Mouse (Mus musculus) colon, adult 2 months (tissue): ENCODE results near the gene Gnat2. TPM values are rescaled to one million over a fixed set of nuclear protein-coding genes. Genes with fewer than 3 reads are reported as not detected.

Experiments
- polyA plus RNA-seq: library from polyadenylated mRNA; depleted of rRNA; stranded (reverse); fragments of >200 nt; gene quantifications from 2 replicates; pipeline ENCODE4 v1.2.3, GENCODE M21; 2012; rRNA removed

Gnat2 gene
- polyA plus RNA-seq, result 2.2 and 2.3 TPM in 2 replicates

DNA sequence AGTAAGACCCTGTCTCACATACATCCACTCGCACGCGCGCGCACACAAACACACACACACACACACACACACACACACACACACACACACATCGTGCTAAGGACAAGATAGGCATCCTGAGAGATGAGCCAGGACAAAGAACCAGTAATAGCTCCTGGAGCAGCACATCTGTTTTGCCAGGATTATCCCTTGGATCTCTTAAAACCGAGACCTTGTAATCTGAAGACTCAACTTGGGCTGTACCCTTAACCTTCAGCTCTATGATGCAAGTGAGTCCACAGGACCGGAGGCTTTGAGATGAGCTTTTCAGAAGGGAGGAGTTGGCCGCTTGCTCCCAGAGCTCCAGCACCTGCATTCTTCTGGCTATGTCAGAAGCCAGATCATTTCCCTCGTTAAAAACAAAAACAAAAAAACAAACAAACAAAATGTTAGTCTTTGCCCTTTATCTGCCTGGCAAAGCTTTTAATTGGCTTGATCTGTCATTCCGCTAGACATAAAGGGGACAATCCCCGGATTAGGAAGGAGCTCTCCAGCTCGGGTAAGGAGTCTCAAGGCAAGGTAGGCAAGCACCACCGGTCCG lies at the start of gene Gnat2:
TSS of gene Gnat2 (plus strand) at position 254 of the 580 bp plus-strand sequence.

DNA sequence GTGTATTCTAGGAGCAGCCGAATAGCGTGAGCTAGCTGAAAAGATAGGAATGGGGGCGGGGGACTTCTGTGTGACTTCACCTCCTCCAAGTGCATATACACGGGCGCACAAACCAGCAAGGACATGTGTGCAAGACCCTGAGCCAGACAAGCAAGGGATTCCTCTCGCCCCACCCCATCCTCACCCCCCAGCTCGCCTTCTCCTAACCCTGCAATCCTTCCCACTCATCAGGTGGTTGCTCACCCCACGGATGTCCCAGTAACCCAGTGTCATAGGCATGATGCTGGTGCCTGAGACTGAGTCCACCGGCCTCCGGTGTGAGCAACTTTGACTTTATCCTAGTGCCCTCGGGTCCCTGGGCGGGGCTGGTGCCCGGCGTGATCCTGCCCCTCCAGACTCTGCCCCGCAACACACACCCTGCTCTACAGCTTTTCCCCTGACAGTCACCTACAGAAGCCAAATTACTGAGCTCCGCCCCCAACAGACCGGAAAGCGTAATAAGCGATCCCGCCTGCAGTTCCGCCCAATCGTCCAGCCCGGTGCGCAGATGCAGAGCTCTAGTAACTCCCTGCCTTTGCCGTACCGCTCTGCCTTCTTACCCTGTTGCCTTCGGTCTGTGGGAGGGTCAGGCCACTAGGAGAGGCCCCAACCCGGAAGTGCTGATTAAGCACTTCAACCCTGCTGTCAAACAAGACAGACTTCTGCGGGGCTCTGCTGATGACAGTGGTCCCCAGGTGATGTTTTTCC lies 48.0 kb upstream of the Gnat2 start, which contains the start of gene Gstm4:
TSS of gene Gstm4 (minus strand) at position 501 of the 747 bp plus-strand sequence.

DNA sequence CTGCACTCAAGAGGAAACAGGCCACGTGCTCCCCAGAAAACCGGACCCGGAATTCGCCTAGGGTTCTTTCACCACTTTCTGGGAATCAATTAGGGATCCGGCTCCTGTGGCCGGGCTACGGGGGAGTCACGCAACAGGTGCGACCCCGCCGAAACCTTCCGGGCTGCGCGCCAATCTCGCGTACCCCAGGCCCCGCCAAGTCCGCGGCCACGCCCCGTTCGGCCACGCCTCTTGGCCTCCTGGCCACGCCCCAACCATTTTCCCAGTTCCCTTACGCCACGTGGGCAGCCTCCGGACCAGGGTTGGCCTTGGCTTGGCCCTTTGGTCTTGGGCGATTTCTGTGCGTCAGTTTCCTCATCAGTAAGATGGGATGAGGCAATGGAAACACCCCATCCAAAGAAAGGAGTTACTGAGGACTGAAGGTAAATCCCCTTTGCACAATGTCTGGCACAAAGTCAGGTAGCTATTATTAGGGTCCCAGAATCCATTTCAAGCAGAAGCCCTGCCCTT lies 6.1 kb upstream of the Gnat2 start, which contains the start of gene Ampd2:
TSS of gene Ampd2 (minus strand) at position 182 of the 510 bp plus-strand sequence.

DNA sequence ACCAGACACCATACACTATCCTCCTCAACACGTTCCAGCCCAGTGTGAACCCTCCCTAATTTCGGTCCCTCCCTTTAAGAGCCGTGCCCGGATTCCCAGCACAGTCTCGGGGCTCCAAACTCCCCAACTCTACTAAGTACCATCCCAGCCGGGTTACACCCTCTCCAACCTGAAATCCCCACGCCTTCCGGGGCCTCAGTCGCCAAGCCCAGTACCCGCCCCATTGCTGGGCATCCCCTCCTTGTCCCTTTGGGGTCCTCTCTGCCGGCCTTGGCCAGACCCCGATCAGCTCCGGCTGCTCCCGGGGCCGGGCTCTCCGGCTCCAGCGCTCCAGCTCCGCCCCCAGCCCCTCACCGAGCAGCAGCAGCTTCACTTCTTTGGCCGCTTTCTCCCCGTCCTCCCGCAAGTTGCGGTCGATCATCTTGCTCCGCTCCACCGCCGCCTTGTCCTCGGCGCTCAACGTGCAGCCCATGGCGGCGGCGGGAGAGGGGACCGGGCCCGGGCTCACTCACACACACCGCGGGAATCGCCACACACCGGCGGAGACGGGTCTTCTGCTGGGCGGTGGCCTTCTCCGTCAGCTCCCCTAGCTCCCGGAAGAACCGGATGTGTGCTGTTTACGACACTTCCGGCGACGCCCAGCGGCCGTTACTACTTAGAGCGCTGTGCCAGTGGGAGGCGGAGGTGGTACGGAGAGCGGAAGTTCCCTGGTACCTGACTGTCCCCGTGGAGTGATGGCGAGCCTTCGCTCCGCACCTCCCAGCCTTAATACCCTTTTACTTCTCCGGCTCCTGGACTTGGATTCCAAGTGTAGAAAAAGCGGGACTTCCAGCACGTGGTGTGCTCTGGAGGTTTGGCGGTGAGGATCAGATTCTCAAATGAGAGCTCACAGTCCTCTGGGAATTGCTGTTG lies 53.2 kb downstream of the Gnat2 start, which contains the start of gene Gnai3:
TSS of gene Gnai3 (minus strand) at position 613 of the 912 bp plus-strand sequence.

Other genes with a start within 250 kb of the Gnat2 start
- gene Eps8l3, start 215.6 kb upstream of the Gnat2 start, polyA plus RNA-seq, result 190 and 210 TPM in 2 replicates
- gene Gstm5, start 197.0 kb upstream of the Gnat2 start, polyA plus RNA-seq, result 22.4 and 26.3 TPM in 2 replicates
- 10.9 and 11.1 TPM in 2 replicates for gene Gstm7, start 161.0 kb upstream of the Gnat2 start, polyA plus RNA-seq
- 7.4 and 10.8 TPM in 2 replicates for gene Gstm6, start 149.0 kb upstream of the Gnat2 start, polyA plus RNA-seq
- 36.5 and 50.1 TPM in 2 replicates for gene Gstm3, start 123.5 kb upstream of the Gnat2 start, polyA plus RNA-seq
- gene Gstm2, start 106.3 kb upstream of the Gnat2 start, polyA plus RNA-seq, result 102 and 107 TPM in 2 replicates
- 766 and 864 TPM in 2 replicates for gene Gstm1, start 74.8 kb upstream of the Gnat2 start, polyA plus RNA-seq
- gene Gstm4, start 47.9 kb upstream of the Gnat2 start, polyA plus RNA-seq, result 12.6 and 14.9 TPM in 2 replicates
- 141 and 154 TPM in 2 replicates for gene Ampd2, start 6.1 kb upstream of the Gnat2 start, polyA plus RNA-seq
- gene Gnai3, start 53.4 kb downstream of the Gnat2 start, polyA plus RNA-seq, result 15.0 and 19.4 TPM in 2 replicates
- 0.07 and 0.09 TPM in 2 replicates for gene Gpr61, start 62.1 kb downstream of the Gnat2 start, polyA plus RNA-seq
- gene Amigo1, start 93.5 kb downstream of the Gnat2 start, polyA plus RNA-seq, result 34.4 and 35.8 TPM in 2 replicates
- 10.4 and 13.1 TPM in 2 replicates for gene Cyb561d1, start 108.4 kb downstream of the Gnat2 start, polyA plus RNA-seq
- gene Atxn7l2, start 118.1 kb downstream of the Gnat2 start, polyA plus RNA-seq, result 5.9 and 7.4 TPM in 2 replicates
- 0.66 and 0.67 TPM in 2 replicates for gene Sypl2, start 133.9 kb downstream of the Gnat2 start, polyA plus RNA-seq
- gene Psma5, start 164.1 kb downstream of the Gnat2 start, polyA plus RNA-seq, result 22.6 and 23.4 TPM in 2 replicates
- 105 and 121 TPM in 2 replicates for gene Sort1, start 191.3 kb downstream of the Gnat2 start, polyA plus RNA-seq